Mouse (Mus musculus) midbrain, embryonic 11.5 days (tissue): Measurements from ENCODE around the gene Rnaseh2b. TPM values are rescaled to one million over a fixed set of nuclear protein-coding genes. Genes with fewer than 3 reads are reported as not detected.

Source experiments
- ATAC-seq: fragments of 200-750 bp; cut with Nextera tagmentation; 2 replicates; pipeline ENCODE4 v1.8.0; 2017; ENCODE audit warnings: moderate TSS enrichment, moderate library complexity; ENCODE audit not compliant: low FRiP score
- DNase-seq: peaks from one replicate; pipeline ENCODE4 v3.0.0; 2015; ENCODE audit warnings: low spot score; ENCODE audit errors: missing footprints
- H3K27ac ChIP-seq: fragments of 300-500 bp; sonication (generic); 2 replicates; pipeline ENCODE4 v1.5.1; 2014; ENCODE audit warnings: low read depth, low read length
- H3K27me3 ChIP-seq: fragments of 300-500 bp; sonication (generic); 2 replicates; pipeline ENCODE4 v1.6.1; 2014; ENCODE audit warnings: mild to moderate bottlenecking, low read length, moderate library complexity, mixed read lengths; ENCODE audit not compliant: control insufficient read depth, insufficient read depth
- H3K36me3 ChIP-seq: fragments of 300-500 bp; sonication (generic); 2 replicates; pipeline ENCODE4 v1.6.1; 2014; ENCODE audit warnings: mild to moderate bottlenecking, low read length, moderate library complexity, mixed read lengths; ENCODE audit not compliant: control insufficient read depth, insufficient read depth
- H3K4me1 ChIP-seq: fragments of 300-500 bp; sonication (generic); 2 replicates; pipeline ENCODE4 v1.6.1; 2014; ENCODE audit warnings: low read length; ENCODE audit not compliant: control insufficient read depth, insufficient read depth
- H3K4me2 ChIP-seq: fragments of 300-500 bp; sonication (generic); 2 replicates; pipeline ENCODE4 v1.6.1; 2014; ENCODE audit warnings: mild to moderate bottlenecking, moderate library complexity
- H3K4me3 ChIP-seq: fragments of 300-500 bp; sonication (generic); 2 replicates; pipeline ENCODE4 v1.5.1; 2014; ENCODE audit warnings: low read depth, low read length
- H3K9ac ChIP-seq: fragments of 300-500 bp; sonication (generic); 2 replicates; pipeline ENCODE4 v1.6.1; 2014; ENCODE audit warnings: low read length
- H3K9me3 ChIP-seq: fragments of 300-500 bp; sonication (generic); 2 replicates; pipeline ENCODE4 v1.6.1; 2016; ENCODE audit warnings: low read length; ENCODE audit not compliant: control insufficient read depth
- WGBS: fragments of 180-500 bp; shearing (Covaris S2); extraction: QIAGEN DNeasy Blood & Tissue Kit; methylation state at CpG from one replicate; pipeline ENCODE4 v1.1.7; 2014; 5-methylcytosine and 5-hydroxymethylcytosine counted together
- polyA plus RNA-seq: library from polyadenylated mRNA; unstranded; fragments of >200 nt; fragmentation: Nextera tagmentation; extraction: Ambion mirVana; gene quantifications from 2 replicates; pipeline ENCODE4 v1.2.1, GENCODE M21; 2014

The Rnaseh2b gene
- polyA plus RNA-seq, 1 experiment from 2014 or later: 78.1 TPM

- Histone ChIP-seq H3K9ac (no peak overlapping the region), H3K9me3 (no peaks in the 10 kb centered on the region), H3K4me1 (0 out of 2 replicates have a peak, but pooled peaks cover 4% of the 10 kb centered on the region), H3K27ac (no peak overlapping the region), H3K27me3 (no peaks in the 10 kb centered on the region), H3K4me3 (no peak overlapping the region), H3K4me2 (no peak overlapping the region), H3K36me3 (no peaks in the 10 kb centered on the region)
- DNase-seq: peak; percentile 68
- ATAC-seq: no peak
- WGBS: 83% methylated on average over 10 of the region's 10 CpGs
Observed at GRCm38 (mm10) chr14:62342643-62343144, 50.3 kb downstream of the Rnaseh2b start.

GRCm38 (mm10) chr14:62346570-62346969 lies 54.2 kb downstream of the Rnaseh2b start:
- H3K4me2 ChIP-seq: no peak overlapping the region
- no peaks in the 10 kb centered on the region for H3K36me3 ChIP-seq
- 0 out of 2 replicates have a peak, but pooled peaks cover 4% of the 10 kb centered on the region for H3K4me1 ChIP-seq
- no peak overlapping the region for H3K9ac ChIP-seq
- H3K27ac ChIP-seq: no peak overlapping the region
- no peak overlapping the region for H3K4me3 ChIP-seq
- WGBS: 74% methylated on average over 11 of the region's 11 CpGs
- no peaks in the 10 kb centered on the region for H3K9me3 ChIP-seq
- DNase-seq: peak; percentile 60
- H3K27me3 ChIP-seq: no peaks in the 10 kb centered on the region
- no peak for ATAC-seq

- Histone ChIP-seq H3K36me3 (no peaks in the 10 kb centered on the region), H3K4me1 (0 out of 2 replicates have a peak, but pooled peaks cover 5% of the 10 kb centered on the region), H3K9ac (no peak overlapping the region), H3K27me3 (no peaks in the 10 kb centered on the region), H3K4me2 (no peak overlapping the region), H3K4me3 (no peak overlapping the region), H3K9me3 (no peaks in the 10 kb centered on the region), H3K27ac (no peak overlapping the region)
- DNase-seq (no peak), ATAC-seq (no peak)
- 83% methylated on average over 7 of the region's 7 CpGs for WGBS
Observed at GRCm38 (mm10) chr14:62347103-62347502, 54.7 kb downstream of the Rnaseh2b start.

- H3K27me3 ChIP-seq: no peaks in the 10 kb centered on the region
- no peak overlapping the region for H3K4me3 ChIP-seq
- no peaks in the 10 kb centered on the region for H3K9me3 ChIP-seq
- no peak overlapping the region for H3K9ac ChIP-seq
- no peak for DNase-seq
- H3K4me2 ChIP-seq: no peak overlapping the region
- no peak overlapping the region for H3K27ac ChIP-seq
- H3K4me1 ChIP-seq: 0 out of 2 replicates have a peak, but pooled peaks cover 2% of the 10 kb centered on the region
- peaks cover 3% of the 10 kb centered on the region; the same call in 1 of the 2 replicates for H3K36me3 ChIP-seq
- ATAC-seq: no peak
- 84% methylated on average over 5 of the region's 5 CpGs for WGBS
Observed at GRCm38 (mm10) chr14:62349786-62350185, 57.4 kb downstream of the Rnaseh2b start.

GRCm38 (mm10) chr14:62350186-62350585 lies 57.8 kb downstream of the Rnaseh2b start:
- DNase-seq: no peak
- WGBS: 86% methylated on average over 4 of the region's 4 CpGs
- no peak overlapping the region for H3K4me3 ChIP-seq

GRCm38 (mm10) chr14:62350890-62351289 lies 58.5 kb downstream of the Rnaseh2b start:
- WGBS: 95% methylated on average over 3 of the region's 3 CpGs
- peaks cover 3% of the 10 kb centered on the region; the same call in 1 of the 2 replicates for H3K36me3 ChIP-seq
- no peak overlapping the region for H3K9ac ChIP-seq
- no peak overlapping the region for H3K27ac ChIP-seq
- H3K4me1 ChIP-seq: 0 out of 2 replicates have a peak, but pooled peaks cover 2% of the 10 kb centered on the region
- DNase-seq (no peak), ATAC-seq (no peak)
- H3K4me2 ChIP-seq: no peak overlapping the region
- H3K4me3 ChIP-seq: no peak overlapping the region
- no peaks in the 10 kb centered on the region for H3K9me3 ChIP-seq
- no peaks in the 10 kb centered on the region for H3K27me3 ChIP-seq

More at GRCm38 (mm10) chr14:62350186-62350585, 57.8 kb downstream of the Rnaseh2b start:
- Histone ChIP-seq H3K9me3 (no peaks in the 10 kb centered on the region), H3K4me2 (no peak overlapping the region), H3K27ac (no peak overlapping the region), H3K27me3 (no peaks in the 10 kb centered on the region), H3K9ac (no peak overlapping the region), H3K4me1 (0 out of 2 replicates have a peak, but pooled peaks cover 2% of the 10 kb centered on the region), H3K36me3 (peaks cover 3% of the 10 kb centered on the region; the same call in 1 of the 2 replicates)
- no peak for ATAC-seq

- H3K4me2 ChIP-seq: no peak overlapping the region
- H3K4me1 ChIP-seq: 0 out of 2 replicates have a peak, but pooled peaks cover 2% of the 10 kb centered on the region
- no peak overlapping the region for H3K27ac ChIP-seq
- H3K9me3 ChIP-seq: no peaks in the 10 kb centered on the region
- ATAC-seq (no peak), DNase-seq (no peak)
- no peak overlapping the region for H3K9ac ChIP-seq
- H3K27me3 ChIP-seq: no peaks in the 10 kb centered on the region
- 71% methylated on average over 9 of the region's 9 CpGs for WGBS
- no peak overlapping the region for H3K4me3 ChIP-seq
- H3K36me3 ChIP-seq: peaks cover 3% of the 10 kb centered on the region; the same call in 1 of the 2 replicates
Observed at GRCm38 (mm10) chr14:62353372-62353771, 61.0 kb downstream of the Rnaseh2b start.

- ATAC-seq: no peak
- Histone ChIP-seq H3K9ac (no peak overlapping the region), H3K9me3 (no peaks in the 10 kb centered on the region), H3K4me3 (no peak overlapping the region), H3K4me2 (no peak overlapping the region), H3K36me3 (peaks cover 3% of the 10 kb centered on the region; the same call in 1 of the 2 replicates), H3K27ac (no peak overlapping the region), H3K27me3 (no peaks in the 10 kb centered on the region), H3K4me1 (0 out of 2 replicates have a peak, but pooled peaks cover 2% of the 10 kb centered on the region)
- no peak for DNase-seq
- WGBS: 93% methylated on average over 5 of the region's 5 CpGs
Observed at GRCm38 (mm10) chr14:62353793-62354192, 61.4 kb downstream of the Rnaseh2b start.

- peaks cover 3% of the 10 kb centered on the region; the same call in 1 of the 2 replicates for H3K36me3 ChIP-seq
- no peak overlapping the region for H3K4me2 ChIP-seq
- no peak overlapping the region for H3K27ac ChIP-seq
- DNase-seq: no peak
- no peak overlapping the region for H3K4me3 ChIP-seq
- 88% methylated on average over 7 of the region's 7 CpGs for WGBS
- ATAC-seq: no peak
- no peaks in the 10 kb centered on the region for H3K9me3 ChIP-seq
- no peak overlapping the region for H3K9ac ChIP-seq
- H3K27me3 ChIP-seq: no peaks in the 10 kb centered on the region
- 0 out of 2 replicates have a peak, but pooled peaks cover 2% of the 10 kb centered on the region for H3K4me1 ChIP-seq
Observed at GRCm38 (mm10) chr14:62355201-62355600, 62.8 kb downstream of the Rnaseh2b start.
